Mouse (Mus musculus): Measurements from ENCODE around the gene Slc9a4.

GRCm38 (mm10) chr1:40546645-40547044 is 33.2 kb upstream of the Slc9a4 start:
- no peak for TF ChIP-seq POLR2A (IDR thresholded peaks at IDR 0.05; ENCODE audit: insufficient read depth, low read depth, low read length)
- TF ChIP-seq CTCF (IDR thresholded peaks at IDR 0.05) = no peak

Measured in heart, adult 2 months (tissue).